Mouse (Mus musculus): ENCODE measurements at regions not wholly inside any gene's neighbourhood (a gene's known extent, or its start where the extent isn't known, plus 50 kb on each side); places are given as distances from the start of the nearest gene placed in this dataset.
A peak's percentile ranks its signal among the peaks of the same experiment; 100 is the strongest.

DNA sequence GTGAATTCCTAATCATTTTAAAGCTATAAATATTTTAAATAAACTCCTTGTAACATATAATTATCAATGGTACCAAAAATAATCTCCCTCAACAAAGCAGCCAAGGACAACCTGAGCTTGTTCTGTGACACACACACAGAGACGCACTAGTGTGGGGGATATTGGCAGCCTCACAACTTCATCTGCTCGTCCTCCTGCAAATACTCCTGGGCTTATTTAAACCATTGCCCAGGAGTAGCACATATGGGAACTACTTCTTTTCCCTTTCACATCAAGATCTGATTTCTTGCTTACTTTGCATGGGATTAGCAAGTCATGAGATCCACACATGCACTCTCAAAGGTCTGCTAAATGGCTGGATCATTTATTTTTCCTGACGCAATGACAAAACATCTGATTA, 277.7 kb upstream of the Lmcd1 start:
- Histone ChIP-seq H3K27ac (ENCODE audit: low read depth, low read length) (no peak overlapping the region), H3K9me3 (ENCODE audit: low read length) (no peaks in the 10 kb centered on the region), H3K4me3 (ENCODE audit: low read depth, low read length) (no peak overlapping the region), H3K4me2 (ENCODE audit: low read depth, low read length, poor library complexity, severe bottlenecking) (no peak overlapping the region), H3K9ac (replicated peaks; ENCODE audit: low read length, poor library complexity, severe bottlenecking) (no peak overlapping the region), H3K4me1 (ENCODE audit: insufficient read depth, low read length) (no peaks in the 10 kb centered on the region), H3K27me3 (ENCODE audit: insufficient read depth, low read length) (no peaks in the 10 kb centered on the region), H3K36me3 (ENCODE audit: insufficient read depth, low read length) (no peaks in the 10 kb centered on the region)
- WGBS = 72% methylated on average over 3 of the region's 3 CpGs
- DNase-seq (ENCODE audit: low spot score) (no peak), ATAC-seq (ENCODE audit: low FRiP score) (no peak)
- no peak for TF ChIP-seq CTCF (IDR thresholded peaks at IDR 0.05)

DNA sequence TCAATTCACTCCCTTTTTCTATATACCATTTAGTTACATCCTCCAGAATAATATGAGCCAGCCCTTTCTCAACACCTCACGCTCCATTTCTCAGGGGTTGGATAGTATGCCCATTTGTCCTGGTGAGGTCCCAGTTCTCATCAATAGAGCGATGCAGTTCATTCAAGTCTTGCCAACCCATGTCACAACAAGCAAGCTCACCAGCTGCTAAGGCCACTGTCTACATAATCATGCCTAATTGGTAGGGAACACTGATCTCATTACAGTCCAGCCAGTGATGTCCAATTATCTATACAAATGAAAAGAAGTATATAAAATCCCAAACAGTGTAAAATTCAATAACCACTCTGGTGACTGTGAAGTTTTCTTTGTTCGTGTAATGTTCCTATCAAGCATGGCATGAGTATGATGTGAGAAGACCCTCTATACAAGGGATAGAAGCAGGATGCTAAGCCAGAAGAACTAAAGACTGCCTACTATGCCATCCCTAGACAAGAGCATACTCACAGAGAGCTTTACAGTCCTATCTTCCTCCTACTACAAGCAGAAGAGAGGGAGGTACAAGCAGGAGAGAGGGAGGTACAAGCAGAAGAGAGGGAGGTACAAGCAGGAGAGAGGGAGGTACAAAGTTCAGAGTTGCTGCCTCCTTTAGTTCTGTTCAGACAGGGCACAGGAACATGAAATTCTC, 269.6 kb upstream of the Lmcd1 start:
- Histone ChIP-seq H3K9me3 (ENCODE audit: low read length) (no peaks in the 10 kb centered on the region), H3K27me3 (ENCODE audit: insufficient read depth, low read length) (no peaks in the 10 kb centered on the region), H3K4me2 (ENCODE audit: low read depth, low read length, poor library complexity, severe bottlenecking) (no peak overlapping the region), H3K36me3 (ENCODE audit: insufficient read depth, low read length) (no peaks in the 10 kb centered on the region), H3K4me1 (ENCODE audit: insufficient read depth, low read length) (no peaks in the 10 kb centered on the region), H3K4me3 (ENCODE audit: low read depth, low read length) (no peak overlapping the region), H3K27ac (ENCODE audit: low read depth, low read length) (no peak overlapping the region), H3K9ac (replicated peaks; ENCODE audit: low read length, poor library complexity, severe bottlenecking) (no peak overlapping the region)
- WGBS = 82% methylated on average over 3 of the region's 3 CpGs
- TF ChIP-seq CTCF (IDR thresholded peaks at IDR 0.05) = no peak
- ATAC-seq (ENCODE audit: low FRiP score) = no peak
- DNase-seq (ENCODE audit: low spot score) = peak; percentile 30

DNA sequence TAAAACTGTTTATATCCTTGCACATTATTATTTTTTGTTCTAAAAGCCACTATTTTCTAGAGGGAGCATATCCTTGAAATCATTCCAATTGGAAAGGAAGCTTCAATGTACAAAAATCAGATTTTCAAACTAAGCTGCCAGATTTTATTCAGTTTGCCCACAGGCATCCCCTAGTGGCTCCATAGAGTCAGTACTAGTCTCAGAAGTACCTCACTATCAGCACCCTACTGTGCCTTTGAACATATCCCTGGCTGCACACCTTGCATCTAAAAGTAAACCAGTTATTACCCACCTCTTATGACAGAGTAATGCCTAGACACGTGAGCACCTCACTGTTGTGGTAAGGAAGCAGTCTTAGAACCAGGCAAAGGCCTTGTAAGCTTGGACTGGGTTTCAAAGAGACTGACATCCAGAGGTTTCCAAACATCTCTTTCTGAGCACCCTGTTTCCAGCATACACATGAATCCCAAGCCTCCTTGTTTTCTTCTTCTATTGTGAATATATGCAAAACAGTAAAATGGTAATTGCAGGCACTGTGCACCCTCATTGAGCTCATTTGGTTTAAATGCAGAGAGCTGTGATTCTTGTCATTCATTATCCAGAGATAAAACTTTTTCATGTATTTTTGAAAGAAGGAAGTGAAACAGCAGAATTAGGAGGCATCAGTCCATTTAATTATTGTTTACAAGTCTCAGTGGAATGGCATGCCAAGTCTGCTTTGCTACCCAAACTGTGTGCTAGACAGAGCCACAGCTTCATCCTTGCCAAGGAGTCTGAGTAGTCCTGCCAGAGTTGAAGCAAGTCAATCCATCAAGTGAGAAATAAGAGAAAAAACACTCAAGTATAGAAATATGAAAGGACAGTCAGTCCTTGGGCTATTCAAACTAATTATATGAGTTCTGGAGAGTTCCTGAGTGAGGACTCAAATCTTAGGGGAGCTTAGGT, 247.0 kb upstream of the Lmcd1 start:
- Histone ChIP-seq H3K4me2 (ENCODE audit: low read depth, low read length, poor library complexity, severe bottlenecking) (no peak overlapping the region), H3K27me3 (ENCODE audit: insufficient read depth, low read length) (no peaks in the 10 kb centered on the region), H3K27ac (ENCODE audit: low read depth, low read length) (no peak overlapping the region), H3K9ac (replicated peaks; ENCODE audit: low read length, poor library complexity, severe bottlenecking) (no peak overlapping the region), H3K36me3 (ENCODE audit: insufficient read depth, low read length) (no peaks in the 10 kb centered on the region), H3K9me3 (ENCODE audit: low read length) (no peaks in the 10 kb centered on the region), H3K4me1 (ENCODE audit: insufficient read depth, low read length) (no peaks in the 10 kb centered on the region), H3K4me3 (ENCODE audit: low read depth, low read length) (no peak overlapping the region)
- no peak for ATAC-seq (ENCODE audit: low FRiP score)
- WGBS = 44% methylated on average over 1 of the region's 1 CpGs
- TF ChIP-seq CTCF (IDR thresholded peaks at IDR 0.05) = peak; percentile 64
- peak; percentile 17 for DNase-seq (ENCODE audit: low spot score)

DNA sequence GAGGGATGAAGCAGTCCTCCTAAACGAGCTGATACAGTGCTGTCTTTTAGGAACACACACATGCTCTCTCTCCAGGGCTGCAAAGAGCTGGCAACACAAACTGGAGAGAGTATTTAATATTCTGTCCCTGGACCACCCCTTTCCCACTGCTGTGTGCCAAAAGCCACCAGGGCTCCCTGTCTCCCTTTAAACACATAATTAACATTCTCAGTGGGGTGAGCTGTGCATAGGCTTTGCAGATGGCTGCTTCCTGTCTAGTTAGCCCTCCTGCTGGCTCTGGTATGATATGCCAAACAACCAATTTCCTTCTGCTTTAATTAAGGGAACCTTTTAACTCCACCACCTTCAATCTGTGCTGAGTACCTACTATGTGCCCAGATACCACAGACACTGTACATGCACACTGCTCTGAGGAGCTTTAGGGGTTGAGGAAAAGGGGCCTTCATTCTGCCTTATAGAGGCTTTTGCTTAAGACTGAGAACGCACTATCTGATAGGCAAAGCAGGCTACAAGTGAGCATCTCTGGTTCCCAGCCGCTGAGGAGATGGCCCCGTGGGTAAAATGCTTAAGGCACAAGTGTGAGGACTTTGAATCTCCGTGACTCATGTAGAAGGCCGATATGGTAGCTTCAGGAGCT, 222.9 kb upstream of the Lmcd1 start:
- Histone ChIP-seq H3K27ac (ENCODE audit: low read depth, low read length) (no peak overlapping the region), H3K4me1 (ENCODE audit: insufficient read depth, low read length) (no peaks in the 10 kb centered on the region), H3K9me3 (ENCODE audit: low read length) (no peaks in the 10 kb centered on the region), H3K27me3 (ENCODE audit: insufficient read depth, low read length) (no peaks in the 10 kb centered on the region), H3K36me3 (ENCODE audit: insufficient read depth, low read length) (no peaks in the 10 kb centered on the region), H3K9ac (replicated peaks; ENCODE audit: low read length, poor library complexity, severe bottlenecking) (no peak overlapping the region), H3K4me2 (ENCODE audit: low read depth, low read length, poor library complexity, severe bottlenecking) (no peak overlapping the region), H3K4me3 (ENCODE audit: low read depth, low read length) (no peak overlapping the region)
- WGBS = 61% methylated on average over 6 of the region's 6 CpGs
- TF ChIP-seq CTCF (IDR thresholded peaks at IDR 0.05) = no peak
- DNase-seq (ENCODE audit: low spot score) = peak; percentile 88
- ATAC-seq (ENCODE audit: low FRiP score) = peak; percentile 62; the same call in 1 of the 2 replicates

DNA sequence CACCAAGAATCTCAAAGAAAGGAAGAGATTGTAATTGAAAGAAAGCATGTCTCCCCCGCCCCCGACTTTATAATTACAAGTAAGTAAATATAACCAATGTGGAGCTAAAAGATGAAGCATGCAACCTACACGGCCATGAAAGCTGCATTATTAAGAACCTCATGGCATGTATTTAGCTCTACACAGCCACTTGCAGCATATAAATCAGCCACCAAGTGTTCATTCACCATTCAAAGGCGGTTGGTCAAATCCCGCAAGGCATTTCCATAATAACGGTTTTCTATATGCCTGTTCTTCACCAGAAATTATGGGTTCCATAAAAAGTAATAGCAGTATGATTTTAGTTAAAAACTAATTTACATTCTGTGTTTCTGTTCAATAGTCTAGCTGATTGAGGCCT, 221.4 kb upstream of the Lmcd1 start:
- ATAC-seq (ENCODE audit: low FRiP score) (no peak), DNase-seq (ENCODE audit: low spot score) (no peak)
- Histone ChIP-seq H3K36me3 (ENCODE audit: insufficient read depth, low read length) (no peaks in the 10 kb centered on the region), H3K9me3 (ENCODE audit: low read length) (no peaks in the 10 kb centered on the region), H3K4me3 (ENCODE audit: low read depth, low read length) (no peak overlapping the region), H3K4me2 (ENCODE audit: low read depth, low read length, poor library complexity, severe bottlenecking) (no peak overlapping the region), H3K9ac (replicated peaks; ENCODE audit: low read length, poor library complexity, severe bottlenecking) (no peak overlapping the region), H3K27me3 (ENCODE audit: insufficient read depth, low read length) (no peaks in the 10 kb centered on the region), H3K4me1 (ENCODE audit: insufficient read depth, low read length) (no peaks in the 10 kb centered on the region), H3K27ac (ENCODE audit: low read depth, low read length) (no peak overlapping the region)
- WGBS = 86% methylated on average over 6 of the region's 6 CpGs
- TF ChIP-seq CTCF (IDR thresholded peaks at IDR 0.05) = no peak

Data from midbrain, postnatal 0 days (tissue).